Mouse (Mus musculus) heart, postnatal 0 days (tissue): ENCODE data around the gene Ggact. TPM values are rescaled to one million over a fixed set of nuclear protein-coding genes. Genes with fewer than 3 reads are reported as not detected.
A peak's percentile ranks its signal among the peaks of the same experiment; 100 is the strongest.

Experiments used
- ATAC-seq: fragments of 200-750 bp; cut with Nextera tagmentation; 2 replicates; pipeline ENCODE4 v1.8.0; 2017; ENCODE audit warnings: low read depth, moderate number of reproducible peaks, moderate library complexity; ENCODE audit not compliant: insufficient read depth
- DNase-seq: peaks from one replicate; pipeline ENCODE4 v3.0.0-alpha.2; 2016; ENCODE audit warnings: low spot score
- H3K27ac ChIP-seq: fragments of 300-500 bp; sonication (generic); 2 replicates; pipeline ENCODE4 v1.5.1; 2014; ENCODE audit warnings: low read depth, mild to moderate bottlenecking
- H3K27me3 ChIP-seq: fragments of 300-500 bp; sonication (generic); 2 replicates; pipeline ENCODE4 v1.6.1; 2014; ENCODE audit warnings: low read length, mixed read lengths; ENCODE audit not compliant: control insufficient read depth, insufficient read depth
- H3K36me3 ChIP-seq: fragments of 300-500 bp; sonication (generic); replicated peaks from 2 replicates; pipeline ENCODE4 v1.6.1; 2014; ENCODE audit warnings: low read length, mixed read lengths; ENCODE audit not compliant: control insufficient read depth, insufficient read depth
- H3K4me1 ChIP-seq: fragments of 300-500 bp; sonication (generic); 2 replicates; pipeline ENCODE4 v1.6.1; 2014; ENCODE audit warnings: antibody characterized with exemption; ENCODE audit not compliant: control insufficient read depth, insufficient read depth
- H3K4me2 ChIP-seq: fragments of 300-500 bp; sonication (generic); 2 replicates; pipeline ENCODE4 v1.6.1; 2014; ENCODE audit warnings: low read depth, mild to moderate bottlenecking, low read length, moderate library complexity
- H3K4me3 ChIP-seq: fragments of 300-500 bp; sonication (generic); 2 replicates; pipeline ENCODE4 v1.5.1; 2014; ENCODE audit warnings: low read depth, low read length
- H3K9ac ChIP-seq: fragments of 300-500 bp; sonication (generic); replicated peaks from 2 replicates; pipeline ENCODE4 v1.6.1; 2014; ENCODE audit warnings: low read depth, low read length, mixed read lengths
- H3K9me3 ChIP-seq: fragments of 300-500 bp; sonication (generic); replicated peaks from 2 replicates; pipeline ENCODE4 v1.6.1; 2016; ENCODE audit warnings: low read length; ENCODE audit not compliant: control insufficient read depth
- CTCF ChIP-seq: IDR thresholded peaks from 2 replicates; pipeline ENCODE4 v1.5.1; 2016; ENCODE audit warnings: antibody characterized with exemption, control low read depth, low read depth
- EP300 ChIP-seq: IDR thresholded peaks from 2 replicates; pipeline ENCODE4 v1.6.1; 2016; ENCODE audit warnings: antibody characterized with exemption, low read depth
- WGBS: fragments of 180-500 bp; shearing (Covaris S2); extraction: QIAGEN DNeasy Blood & Tissue Kit; methylation state at CpG from one replicate; pipeline ENCODE4 v1.1.7; 2014; 5-methylcytosine and 5-hydroxymethylcytosine counted together
- polyA plus RNA-seq: library from polyadenylated mRNA; unstranded; fragments of >200 nt; fragmentation: Nextera tagmentation; extraction: Ambion mirVana; gene quantifications from 2 replicates; pipeline ENCODE4 v1.2.1, GENCODE M21; 2015
- total RNA-seq: library from RNA; depleted of rRNA; stranded (reverse); fragments of >200 nt; gene quantifications from 2 replicates; pipeline ENCODE4 v1.2.3, GENCODE M21; 2014; ENCODE audit warnings: low replicate concordance

Ggact gene
- total and polyA plus RNA-seq, 2 experiments from 2014 or later: 26.7 to 52.6 TPM

- DNase-seq: peak; percentile 27
- TF ChIP-seq EP300: no peak
- no peak overlapping the region for H3K4me3 ChIP-seq
- H3K27ac ChIP-seq: no peak overlapping the region
- peak; percentile 49 for ATAC-seq
- no peaks in the 10 kb centered on the region for H3K9me3 ChIP-seq
- WGBS: 41% methylated on average over 4 of the region's 4 CpGs
- H3K27me3 ChIP-seq: no peaks in the 10 kb centered on the region
- no peak overlapping the region for H3K9ac ChIP-seq
- H3K36me3 ChIP-seq: no peaks in the 10 kb centered on the region
- peaks cover 1% of the 10 kb centered on the region for H3K4me1 ChIP-seq
- H3K4me2 ChIP-seq: no peak overlapping the region
These were observed 45.8 kb downstream of the Ggact start for GRCm38 (mm10) chr14:122867531-122868285.

GRCm38 (mm10) chr14:122865462-122866129, 48.0 kb downstream of the Ggact start:
- H3K27ac ChIP-seq: no peak overlapping the region
- H3K9me3 ChIP-seq: no peaks in the 10 kb centered on the region
- no peak overlapping the region for H3K9ac ChIP-seq
- no peak overlapping the region for H3K4me2 ChIP-seq
- H3K4me1 ChIP-seq: peaks cover 10% of the 10 kb centered on the region
- no peak overlapping the region for H3K4me3 ChIP-seq
- ATAC-seq: no peak
- TF ChIP-seq EP300 (no peak), CTCF (no peak)
- H3K36me3 ChIP-seq: no peaks in the 10 kb centered on the region
- 51% methylated on average over 4 of the region's 4 CpGs for WGBS
- no peaks in the 10 kb centered on the region for H3K27me3 ChIP-seq
- no peak for DNase-seq

GRCm38 (mm10) chr14:122862623-122863022, 50.9 kb downstream of the Ggact start:
- no peak for TF ChIP-seq EP300
- WGBS: 18% methylated on average over 4 of the region's 4 CpGs
- ATAC-seq: no peak

GRCm38 (mm10) chr14:122859792-122860191, 53.8 kb downstream of the Ggact start:
- Histone ChIP-seq H3K9me3 (no peaks in the 10 kb centered on the region), H3K36me3 (no peaks in the 10 kb centered on the region), H3K9ac (no peak overlapping the region), H3K4me1 (peaks cover 10% of the 10 kb centered on the region; the same call in 1 of the 2 replicates), H3K27me3 (no peaks in the 10 kb centered on the region), H3K4me3 (no peak overlapping the region), H3K4me2 (no peak overlapping the region), H3K27ac (no peak overlapping the region)
- DNase-seq: no peak
- TF ChIP-seq CTCF (no peak), EP300 (no peak)
- WGBS: 76% methylated on average over 1 of the region's 1 CpGs
- no peak for ATAC-seq

More at GRCm38 (mm10) chr14:122862623-122863022, 50.9 kb downstream of the Ggact start:
- Histone ChIP-seq H3K36me3 (no peaks in the 10 kb centered on the region), H3K4me2 (no peak overlapping the region), H3K9ac (no peak overlapping the region), H3K9me3 (no peaks in the 10 kb centered on the region), H3K27me3 (no peaks in the 10 kb centered on the region), H3K4me1 (peaks cover 10% of the 10 kb centered on the region), H3K4me3 (no peak overlapping the region), H3K27ac (no peak overlapping the region)
- DNase-seq: peak; percentile 51

- WGBS: 74% methylated on average over 5 of the region's 5 CpGs
- Histone ChIP-seq H3K36me3 (no peaks in the 10 kb centered on the region), H3K9ac (no peak overlapping the region), H3K4me1 (no peaks in the 10 kb centered on the region), H3K4me2 (no peak overlapping the region), H3K9me3 (no peaks in the 10 kb centered on the region), H3K27me3 (no peaks in the 10 kb centered on the region), H3K27ac (no peak overlapping the region), H3K4me3 (no peak overlapping the region)
- DNase-seq (no peak), ATAC-seq (no peak)
- TF ChIP-seq CTCF (no peak), EP300 (no peak)
These were observed 61.0 kb downstream of the Ggact start for GRCm38 (mm10) chr14:122852506-122853057.
